Mouse (Mus musculus) kidney, adult 2 months (tissue): ENCODE data around the gene Srrm2. TPM values are rescaled to one million over a fixed set of nuclear protein-coding genes. Genes with fewer than 3 reads are reported as not detected.

ENCODE experiments used
- DNase-seq: peaks from one replicate; pipeline ENCODE4 v3.0.0; 2021
- H3K27ac ChIP-seq: fragments of 200-500 bp; 2 replicates; pipeline ENCODE4 v1.5.1; 2012; ENCODE audit warnings: low read depth, low read length, control low read depth, inconsistent platforms; ENCODE audit not compliant: insufficient read depth
- H3K27me3 ChIP-seq: fragments of 200-500 bp; replicated peaks from 2 replicates; pipeline ENCODE4 v1.6.1; 2012; ENCODE audit warnings: mild to moderate bottlenecking, moderate library complexity, low read length, inconsistent platforms; ENCODE audit not compliant: control insufficient read depth, insufficient read depth
- H3K36me3 ChIP-seq: fragments of 200-500 bp; 2 replicates; pipeline ENCODE4 v1.6.1; 2012; ENCODE audit warnings: mild to moderate bottlenecking, moderate library complexity, low read length, inconsistent platforms; ENCODE audit not compliant: control insufficient read depth, insufficient read depth
- H3K4me1 ChIP-seq: fragments of 200-500 bp; 2 replicates; pipeline ENCODE4 v1.6.1; 2011; ENCODE audit warnings: low read length; ENCODE audit not compliant: control insufficient read depth, insufficient read depth
- H3K4me3 ChIP-seq: fragments of 200-500 bp; 2 replicates; pipeline ENCODE4 v1.5.1; 2011; ENCODE audit warnings: mild to moderate bottlenecking, low read depth, low read length, control low read depth; ENCODE audit not compliant: insufficient read depth
- CTCF ChIP-seq: fragments of 200-500 bp; conservative IDR thresholded peaks from 2 replicates; pipeline ENCODE4 v1.5.1; 2011; ENCODE audit warnings: low read depth, mild to moderate bottlenecking, control low read depth, low read length, moderate library complexity, mixed read lengths; ENCODE audit not compliant: insufficient read depth, insufficient read length
- POLR2A ChIP-seq: fragments of 200-500 bp; IDR thresholded peaks from one replicate; pipeline ENCODE4 v1.6.1; 2011; ENCODE audit warnings: low read depth, low read length, control low read depth
- WGBS: fragments of 180-500 bp; shearing (Covaris S2); methylation state at CpG from one replicate; pipeline ENCODE4 v1.1.7; 2018; 5-methylcytosine and 5-hydroxymethylcytosine counted together
- polyA plus RNA-seq: library from polyadenylated mRNA; depleted of rRNA; stranded (reverse); fragments of >200 nt; gene quantifications from 2 replicates; pipeline ENCODE4 v1.2.3, GENCODE M21; 2012; rRNA removed

Srrm2 gene
- polyA plus RNA-seq, 1 experiment = 394 TPM

- Histone ChIP-seq H3K36me3 (no peaks in the 10 kb centered on the region), H3K4me1 (no peaks in the 10 kb centered on the region), H3K27me3 (no peaks in the 10 kb centered on the region), H3K27ac (no peak overlapping the region), H3K4me3 (no peak overlapping the region)
- 93% methylated on average over 4 of the region's 4 CpGs for WGBS
- DNase-seq = no peak
- TF ChIP-seq CTCF (no peak), POLR2A (no peak)
Observed at GRCm38 (mm10) chr17:23862926-23863325, 72.6 kb downstream of the Srrm2 start.

GRCm38 (mm10) chr17:23867756-23868155 is 77.4 kb downstream of the Srrm2 start, which contains the start of gene Prss21:
Prss21 (plus strand) TSS chr17:23868056.
- no peaks in the 10 kb centered on the region for H3K4me1 ChIP-seq
- no peak within 1 kb of the TSS for H3K27ac ChIP-seq
- H3K36me3 ChIP-seq = no peaks in the 10 kb centered on the region
- no peak for DNase-seq
- 92% methylated on average over 15 of the region's 15 CpGs for WGBS
- TF ChIP-seq CTCF (no peak), POLR2A (no peak)
- H3K4me3 ChIP-seq = no peak within 1 kb of the TSS
- no peaks in the 10 kb centered on the region for H3K27me3 ChIP-seq

GRCm38 (mm10) chr17:23868513-23868912 is 78.2 kb downstream of the Srrm2 start:
- DNase-seq = no peak
- no peaks in the 10 kb centered on the region for H3K27me3 ChIP-seq
- no peak for TF ChIP-seq CTCF
- TF ChIP-seq POLR2A = no peak
- H3K4me1 ChIP-seq = no peaks in the 10 kb centered on the region
- no peak overlapping the region for H3K27ac ChIP-seq
- H3K36me3 ChIP-seq = no peaks in the 10 kb centered on the region
- 80% methylated on average over 11 of the region's 11 CpGs for WGBS
- H3K4me3 ChIP-seq = no peak overlapping the region

Other genes starting within 250 kb of the Srrm2 start
- 12.0 and 14.9 TPM in 2 replicates for gene Zfp213, start 226.3 kb upstream of the Srrm2 start, polyA plus RNA-seq
- gene Zfp13, start 191.0 kb upstream of the Srrm2 start, polyA plus RNA-seq = 7.9 and 9.8 TPM in 2 replicates
- 0.11 TPM in 1 of 2 replicates, not detected in the other for gene Zscan10, start 189.7 kb upstream of the Srrm2 start, polyA plus RNA-seq
- 0.18 and 0.38 TPM in 2 replicates for gene Mmp25, start 145.3 kb upstream of the Srrm2 start, polyA plus RNA-seq
- 1.7 TPM in 2 replicates for gene Bicdl2, start 130.0 kb upstream of the Srrm2 start, polyA plus RNA-seq
- gene Hcfc1r1, start 116.9 kb upstream of the Srrm2 start, polyA plus RNA-seq = 367 and 378 TPM in 2 replicates
- gene Thoc6, start 116.7 kb upstream of the Srrm2 start, polyA plus RNA-seq = 14.2 and 15.7 TPM in 2 replicates
- gene Tnfrsf12a, start 113.1 kb upstream of the Srrm2 start, polyA plus RNA-seq = 10.0 and 14.4 TPM in 2 replicates
- gene Cldn6, start 111.3 kb upstream of the Srrm2 start, polyA plus RNA-seq = 2.5 and 2.6 TPM in 2 replicates
- 0.14 and 0.45 TPM in 2 replicates for gene Cldn9, start 106.5 kb upstream of the Srrm2 start, polyA plus RNA-seq
- gene 1520401A03Rik, start 67.7 kb upstream of the Srrm2 start, polyA plus RNA-seq = 0.05 TPM in 1 of 2 replicates, not detected in the other
- 4.1 and 5.2 TPM in 2 replicates for gene Pkmyt1, start 64.2 kb upstream of the Srrm2 start, polyA plus RNA-seq
- 9.7 and 10.8 TPM in 2 replicates for gene Paqr4, start 49.7 kb upstream of the Srrm2 start, polyA plus RNA-seq
- 0.17 and 0.27 TPM in 2 replicates for gene Kremen2, start 44.7 kb upstream of the Srrm2 start, polyA plus RNA-seq
- gene Flywch1, start 18.9 kb upstream of the Srrm2 start, polyA plus RNA-seq = 41.7 and 45.2 TPM in 2 replicates
- gene Flywch2, start 4.5 kb upstream of the Srrm2 start, polyA plus RNA-seq = 9.3 and 12.2 TPM in 2 replicates
- 687 and 762 TPM in 2 replicates for gene Elob, start 38.6 kb downstream of the Srrm2 start, polyA plus RNA-seq
- not detected in 2 replicates for gene Prss33, start 45.5 kb downstream of the Srrm2 start, polyA plus RNA-seq
- not detected in 2 replicates for gene Prss32, start 53.3 kb downstream of the Srrm2 start, polyA plus RNA-seq
- 0.08 and 0.16 TPM in 2 replicates for gene Prss41, start 53.6 kb downstream of the Srrm2 start, polyA plus RNA-seq
- gene Prss21, start 77.5 kb downstream of the Srrm2 start, polyA plus RNA-seq = 0.14 TPM in 2 replicates
- gene Dcpp1, start 90.3 kb downstream of the Srrm2 start, polyA plus RNA-seq = not detected in 2 replicates
- not detected in 2 replicates for gene Dcpp2, start 90.3 kb downstream of the Srrm2 start, polyA plus RNA-seq
- not detected in 2 replicates for gene Dcpp3, start 126.9 kb downstream of the Srrm2 start, polyA plus RNA-seq
- gene Sbp, start 151.1 kb downstream of the Srrm2 start, polyA plus RNA-seq = not detected in 2 replicates
- not detected in 2 replicates for gene Sbpl, start 164.7 kb downstream of the Srrm2 start, polyA plus RNA-seq
- 0.71 and 0.95 TPM in 2 replicates for gene Prss30, start 190.0 kb downstream of the Srrm2 start, polyA plus RNA-seq
- 0.23 and 0.26 TPM in 2 replicates for gene Prss22, start 207.6 kb downstream of the Srrm2 start, polyA plus RNA-seq
- gene Prss27, start 247.6 kb downstream of the Srrm2 start, polyA plus RNA-seq = 0.16 and 0.30 TPM in 2 replicates